Mouse (Mus musculus): ENCODE data around the gene D8Ertd738e.

The D8Ertd738e gene

DNA sequence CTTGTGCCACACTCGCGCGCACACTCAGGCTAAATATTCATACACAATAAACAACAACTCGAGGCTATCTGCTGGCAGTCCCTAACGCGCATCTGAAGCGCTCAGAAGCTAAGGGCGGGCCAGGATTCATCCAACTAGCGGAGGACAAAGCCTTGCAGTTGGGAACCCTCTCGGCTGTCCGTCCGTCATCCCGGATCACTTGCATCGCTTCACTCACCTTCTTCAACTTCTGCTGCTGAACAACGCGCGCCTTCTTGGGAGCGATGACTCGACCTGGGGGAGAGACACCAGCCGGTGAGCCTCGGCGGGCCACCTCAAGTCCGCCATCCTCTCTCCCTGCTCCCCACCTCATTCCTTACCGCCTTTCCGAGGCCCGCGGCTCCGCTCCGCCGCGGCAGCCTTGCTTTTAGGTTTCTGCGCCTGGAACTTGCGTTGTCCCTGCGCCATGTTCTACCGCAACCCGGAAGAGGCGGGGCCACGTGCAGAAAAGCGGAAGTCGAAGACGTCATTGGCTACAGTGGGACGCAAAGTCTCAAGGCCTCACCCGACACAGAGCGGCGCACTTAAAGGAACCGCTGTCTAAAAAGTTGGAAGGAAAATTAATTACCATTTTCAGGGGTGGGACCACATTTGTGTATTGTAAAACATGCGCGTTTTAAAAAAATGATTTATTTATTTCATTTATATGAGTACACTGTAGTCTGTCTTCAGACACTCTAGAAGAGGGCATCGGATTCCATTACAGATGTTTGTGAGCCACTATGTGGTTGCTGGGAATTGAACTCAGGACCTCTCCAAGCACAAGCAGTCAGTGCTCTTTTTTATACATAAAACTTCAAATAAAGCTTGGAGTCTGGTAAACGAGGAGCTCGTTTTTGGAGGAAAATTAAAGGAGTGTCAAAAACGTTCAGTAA, at the start of gene D8Ertd738e:
TSS of gene D8Ertd738e (minus strand) at position 463 of the 914 bp plus-strand sequence.
- DNase-seq, result peak; percentile 93

DNA sequence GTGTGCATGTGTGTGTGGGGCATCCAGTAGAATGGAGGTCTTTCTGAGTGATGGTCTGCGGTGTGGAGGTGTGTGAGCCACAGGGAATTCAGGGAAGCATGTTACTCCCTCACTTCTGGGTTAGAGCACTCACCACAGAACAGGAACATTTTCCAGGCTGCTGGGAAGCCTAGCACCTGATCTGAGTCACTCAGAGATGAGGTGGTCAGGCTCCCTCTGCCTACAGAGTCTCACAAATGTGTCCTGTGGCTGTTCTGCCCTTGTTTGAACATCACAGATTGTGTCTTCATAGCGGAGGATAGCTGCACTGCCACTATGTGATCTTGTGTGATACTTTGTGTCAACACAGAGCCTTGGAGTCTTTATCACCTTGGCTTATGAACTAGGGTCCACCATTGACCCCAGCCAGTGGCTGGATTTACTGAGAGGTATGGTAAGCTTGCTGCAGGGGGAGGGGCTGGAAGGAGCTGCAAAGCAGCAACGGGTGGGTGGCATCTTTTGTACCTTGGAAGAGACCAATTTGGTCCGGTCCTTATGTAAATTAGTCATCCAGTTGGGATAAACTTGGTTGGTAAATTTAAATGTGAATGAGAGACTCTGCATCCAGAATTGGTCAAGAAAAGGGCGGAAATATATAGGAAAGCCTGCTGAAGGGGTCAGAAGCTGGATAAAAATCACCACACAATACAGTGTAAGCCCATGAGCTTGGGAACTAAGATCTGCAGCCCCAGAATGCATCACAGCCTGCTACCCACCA, 47.7 kb upstream of the D8Ertd738e start:
- DNase-seq, result no peak

DNA sequence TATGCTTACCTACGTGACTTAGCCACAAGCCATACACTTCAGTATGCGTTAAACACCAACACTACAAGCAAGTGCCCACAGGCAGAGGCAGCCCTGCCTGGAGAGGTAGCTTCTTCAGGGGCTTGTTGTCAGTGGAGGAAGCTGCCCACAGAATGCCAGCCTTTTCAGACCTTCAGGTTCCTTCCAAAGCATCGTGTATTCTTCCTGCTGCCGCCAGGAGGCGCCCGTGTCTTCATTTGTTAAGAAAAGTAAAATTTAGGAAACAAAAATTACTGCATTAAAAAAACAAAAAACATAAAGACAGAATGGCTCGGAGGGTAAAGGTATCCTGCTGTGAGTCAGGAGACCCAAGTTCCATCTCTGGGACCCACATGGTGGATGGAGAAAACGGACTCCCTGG, 42.2 kb upstream of the D8Ertd738e start:
- DNase-seq, result peak; percentile 35 to 81

DNA sequence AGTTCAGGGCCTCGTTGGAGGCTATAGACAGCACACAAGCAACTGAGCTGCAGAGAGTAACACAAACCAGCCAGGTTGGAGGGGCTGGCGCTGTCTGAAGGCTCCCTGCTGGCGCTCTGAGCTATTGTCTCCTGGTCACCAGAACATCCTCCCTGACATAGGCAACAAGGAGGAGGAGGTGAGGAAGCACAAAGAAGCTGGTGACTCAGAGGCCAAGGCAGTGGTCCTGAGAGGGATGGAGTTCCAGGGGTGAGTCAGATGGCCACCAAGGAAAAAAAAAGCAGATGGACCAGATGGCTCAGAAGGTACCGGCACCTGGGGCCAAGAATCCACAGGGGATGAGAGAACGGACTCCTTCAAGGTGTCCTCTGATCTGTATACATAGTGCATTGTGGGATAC, 41.6 kb upstream of the D8Ertd738e start:
- no peak for DNase-seq

DNA sequence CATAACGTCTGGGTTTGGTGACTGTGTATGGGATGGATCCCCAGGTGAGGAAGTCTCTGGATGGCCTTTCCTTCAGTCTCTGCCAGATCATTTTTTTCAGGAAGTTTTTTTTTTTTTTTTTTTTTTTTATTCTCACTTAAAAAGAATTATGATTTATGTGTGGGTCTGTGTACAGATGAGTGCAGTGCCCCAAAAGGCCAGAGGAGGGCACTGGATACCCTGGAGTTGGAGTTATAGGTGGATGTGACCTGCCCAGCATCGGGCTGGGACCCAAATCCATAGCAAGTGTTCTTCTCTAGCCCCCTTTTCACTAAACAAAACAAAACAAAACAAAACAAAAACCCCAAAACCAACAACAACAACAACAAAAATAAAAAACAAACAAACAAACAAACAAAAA, 39.4 kb upstream of the D8Ertd738e start:
- DNase-seq, result peak; percentile 9 to 65

DNA sequence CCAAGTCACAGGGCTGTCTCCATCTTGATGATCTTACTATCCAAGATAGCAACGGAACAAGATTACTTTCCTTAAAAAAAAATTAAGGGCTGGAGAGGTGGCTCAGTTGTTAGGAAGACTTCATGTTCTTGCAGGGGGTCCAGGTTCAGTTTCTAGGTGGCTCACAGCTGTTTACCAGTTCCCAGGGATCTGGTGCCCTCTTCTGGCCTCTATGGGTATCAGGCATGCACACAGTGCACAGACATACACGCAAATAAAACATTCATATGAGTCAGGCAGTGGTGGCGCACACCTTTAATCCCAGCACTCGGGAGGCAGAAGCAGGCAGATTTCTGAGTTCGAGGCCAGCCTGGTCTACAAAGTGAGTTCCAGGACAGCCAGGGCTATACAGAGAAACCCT, 36.1 kb upstream of the D8Ertd738e start:
- peak; percentile 49 to 74 for DNase-seq

DNA sequence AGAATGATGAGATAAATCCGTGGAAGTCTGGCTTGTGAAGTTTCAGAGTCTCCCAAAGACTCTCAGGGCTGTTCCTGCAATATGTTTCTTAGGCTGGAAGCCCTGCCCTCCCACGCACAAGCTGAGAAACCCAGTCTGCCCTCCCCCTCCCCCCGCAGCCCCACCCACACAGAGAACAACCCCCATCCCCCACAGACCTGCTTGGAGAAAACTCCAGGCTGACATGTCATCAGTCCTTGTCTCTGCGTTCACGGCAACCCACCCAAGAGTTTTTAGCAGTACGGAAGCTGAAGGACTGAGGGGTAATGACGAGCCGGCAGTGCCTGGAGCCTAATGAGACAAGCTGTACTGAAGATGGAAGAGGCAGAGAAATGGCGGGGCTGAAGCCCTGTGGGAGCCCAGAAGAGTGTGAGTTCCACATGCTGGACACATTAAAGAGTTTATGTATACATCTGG, 35.1 kb upstream of the D8Ertd738e start:
- DNase-seq, result peak; percentile 9 to 13

DNA sequence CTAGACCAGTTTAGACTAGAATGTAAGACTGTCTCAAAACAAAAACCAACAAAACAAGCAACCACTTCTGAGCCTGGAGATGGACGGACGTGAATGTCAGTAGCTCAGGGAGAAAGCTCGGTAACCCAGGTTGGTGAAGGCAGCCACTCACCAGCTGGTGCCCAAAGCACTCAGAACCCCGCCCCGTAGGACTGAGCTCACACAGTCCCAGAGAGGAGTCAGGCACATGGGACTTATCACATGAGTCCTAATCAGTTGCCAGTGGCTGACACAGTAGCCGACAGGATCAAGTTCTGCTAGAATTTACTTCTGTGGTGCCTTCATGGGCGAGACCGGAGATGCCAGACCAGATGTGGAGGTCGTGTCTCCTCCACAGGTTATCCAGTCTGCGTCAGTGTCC, 31.3 kb upstream of the D8Ertd738e start:
- no peak for DNase-seq

DNA sequence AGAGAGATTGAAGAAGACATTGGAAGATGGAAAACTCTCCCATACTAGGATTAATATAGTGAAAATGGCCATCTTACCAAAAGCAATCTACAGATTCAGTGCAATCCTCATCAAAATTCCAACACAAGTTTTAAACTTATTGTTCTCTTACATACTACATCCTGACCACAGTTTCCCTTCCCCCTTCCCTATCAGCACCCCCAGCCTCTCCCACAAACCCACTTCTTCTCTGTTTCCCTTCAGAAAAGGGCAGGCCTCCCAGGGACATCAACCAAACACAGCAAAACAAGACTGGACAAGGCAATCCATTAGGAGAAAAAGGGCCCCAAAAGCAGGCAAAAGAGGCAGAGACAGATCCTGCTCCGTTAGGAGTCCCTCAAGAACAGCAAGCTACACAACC, 26.9 kb upstream of the D8Ertd738e start:
- no peak for DNase-seq

DNA sequence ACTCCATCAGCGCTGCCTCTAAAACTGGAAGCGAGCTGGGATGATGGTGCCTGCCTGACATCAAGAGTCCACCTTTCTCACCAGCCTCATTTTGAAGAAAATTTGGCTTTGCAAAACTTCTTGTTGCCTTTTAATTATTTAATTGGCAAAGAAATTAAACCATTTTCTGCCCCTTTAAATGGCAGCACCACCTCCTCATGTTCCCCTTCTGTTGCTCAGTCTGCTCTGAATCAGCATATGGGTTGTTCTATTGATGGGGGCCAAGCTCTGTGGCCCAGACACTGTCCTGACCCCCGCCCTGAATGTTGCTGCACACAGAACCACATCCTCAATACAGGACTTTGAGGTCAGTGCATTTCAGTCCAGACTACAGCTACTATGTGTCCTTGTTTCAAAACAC, 24.4 kb upstream of the D8Ertd738e start:
- DNase-seq, result no peak

DNA sequence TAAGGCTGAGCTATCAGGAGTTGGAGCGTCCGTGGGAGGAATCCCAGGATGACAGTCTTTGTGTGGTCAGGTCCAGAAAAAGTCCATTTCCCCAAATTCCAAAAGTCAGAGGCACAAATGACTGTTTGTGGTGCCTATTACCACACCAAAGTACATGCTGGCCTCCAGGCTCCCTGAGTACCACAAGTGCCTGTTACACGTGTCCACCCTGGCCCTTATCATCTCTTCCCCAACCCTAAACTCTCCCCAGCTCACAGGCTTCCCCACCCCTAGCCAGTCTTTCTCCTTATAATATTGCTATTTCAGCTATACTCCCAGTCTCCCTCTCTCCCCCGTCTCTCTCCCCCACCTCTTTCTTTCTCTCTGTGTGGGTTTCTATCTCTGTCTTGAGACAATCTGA, 22.8 kb upstream of the D8Ertd738e start:
- DNase-seq, result no peak

DNA sequence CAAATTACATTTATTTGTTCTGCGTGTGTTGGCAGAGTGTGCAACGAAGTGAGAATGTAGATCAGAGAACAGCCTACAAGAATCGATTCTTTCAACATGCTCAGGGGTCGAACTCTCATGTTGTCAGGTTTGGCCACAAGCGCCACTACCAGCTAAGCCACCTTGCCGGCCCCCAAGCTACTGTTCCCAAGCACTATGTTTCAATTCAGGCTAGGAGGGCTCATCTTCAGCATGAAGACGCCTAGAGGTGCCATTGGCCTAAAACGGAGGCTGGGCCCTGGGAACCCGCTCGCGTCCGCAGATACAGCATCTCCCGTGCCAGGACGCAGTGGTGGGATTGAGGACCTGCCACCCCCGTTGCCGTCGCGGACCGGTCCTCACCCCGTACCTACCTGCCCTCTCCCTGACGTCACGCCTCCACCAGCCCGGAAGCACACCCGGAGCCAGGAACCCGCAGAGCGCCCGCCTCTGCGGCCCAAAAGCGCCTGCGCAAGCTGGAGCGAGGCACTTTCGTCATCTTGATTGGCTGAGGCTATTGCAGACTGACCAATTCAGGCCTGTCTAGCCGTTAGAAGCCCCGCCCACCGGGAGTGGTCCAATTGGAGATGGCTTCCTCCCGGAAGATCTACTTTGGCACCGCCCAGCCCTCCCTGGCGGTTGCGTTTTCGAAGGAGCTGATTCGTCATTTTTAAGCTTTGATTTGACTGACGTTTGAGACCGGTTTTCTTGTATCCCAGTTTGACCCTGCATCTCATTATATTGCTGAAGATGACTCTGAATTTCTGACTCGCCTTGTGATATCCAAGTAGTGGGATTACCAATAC, 20.6 kb upstream of the D8Ertd738e start, which contains the start of gene Ccdc130:
TSS of gene Ccdc130 (minus strand) at position 431 of the 824 bp plus-strand sequence.
- DNase-seq, result peak; percentile 100

DNA sequence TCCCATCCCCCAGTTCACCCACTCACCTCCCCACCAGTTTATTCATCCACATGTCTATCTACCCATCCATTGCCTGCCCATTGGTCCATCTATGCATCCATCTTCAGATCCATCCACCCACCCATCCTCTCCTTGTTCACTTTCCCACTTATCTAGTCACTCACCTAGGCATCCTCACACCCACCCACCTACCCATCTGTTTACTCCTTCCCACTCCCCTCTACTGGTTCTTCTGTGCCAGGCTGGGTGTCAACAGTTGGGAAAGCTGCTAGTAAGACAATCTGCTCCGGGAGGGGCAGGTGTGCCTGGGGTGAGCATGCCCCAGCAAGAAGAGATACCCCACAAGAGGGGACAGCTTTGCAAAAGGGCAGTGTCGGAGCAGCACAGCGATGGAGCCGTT, 11.6 kb upstream of the D8Ertd738e start:
- no peak for DNase-seq

DNA sequence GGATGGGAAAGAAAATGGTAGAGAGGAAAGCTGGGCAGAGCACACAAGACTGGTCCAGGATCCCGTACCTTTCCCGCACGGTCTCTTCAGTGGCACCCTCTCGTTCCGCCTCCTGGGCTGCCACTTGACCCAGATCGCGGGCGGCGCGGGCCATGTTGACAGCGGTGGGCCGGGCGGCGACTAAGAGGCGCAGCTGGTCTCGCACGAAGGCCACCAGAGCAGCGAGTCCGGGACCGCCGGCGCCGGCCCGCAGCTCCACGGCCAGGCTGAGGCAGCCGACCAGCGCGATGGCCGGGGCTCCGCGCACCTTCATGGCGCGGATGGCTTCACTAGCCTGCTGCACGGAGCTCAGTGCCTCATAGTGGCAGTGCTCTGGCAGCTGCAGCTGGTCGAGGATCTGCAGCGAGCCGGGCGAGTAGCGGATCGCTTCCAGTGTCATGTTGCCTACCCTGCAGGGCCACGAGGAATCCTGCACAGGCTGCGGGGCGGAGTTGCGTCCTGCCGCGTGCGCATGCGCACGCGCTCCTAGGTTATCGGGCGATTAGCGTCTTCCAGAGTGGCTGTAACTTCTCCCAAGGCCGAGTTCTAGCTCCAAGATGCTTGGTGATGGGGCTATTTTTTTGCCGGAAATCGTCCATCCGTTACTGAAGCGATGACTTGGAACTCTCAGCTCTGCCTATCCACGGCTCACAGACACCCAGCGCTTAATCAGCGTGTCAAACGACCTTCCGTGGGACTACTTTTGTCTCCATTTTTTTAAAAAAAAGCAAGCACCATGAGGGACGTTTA, 7.5 kb upstream of the D8Ertd738e start, which contains the start of gene Mri1:
TSS of gene Mri1 (minus strand) at position 505 of the 789 bp plus-strand sequence.
- DNase-seq, result peak; percentile 86 to 88

DNA sequence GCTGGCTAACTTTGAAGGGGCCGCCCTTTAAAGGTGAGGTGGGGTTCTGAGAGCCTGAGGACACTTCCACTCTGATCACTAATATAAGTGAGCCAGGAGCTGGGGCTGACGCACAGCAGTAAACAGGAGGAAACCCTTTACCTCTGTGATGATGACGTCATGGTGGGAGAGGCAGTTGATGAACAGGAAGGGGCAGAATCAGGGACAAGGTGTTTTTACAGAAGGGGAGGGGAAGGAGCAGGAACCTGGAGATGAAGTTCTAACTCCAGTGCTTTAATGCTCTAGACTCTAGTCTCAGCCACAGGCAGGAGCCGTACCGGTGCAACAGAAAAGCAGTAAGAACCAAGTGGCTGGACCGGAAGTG, 6.9 kb upstream of the D8Ertd738e start:
- peak in 1 of 2 experiments; percentile 39 for DNase-seq

DNA sequence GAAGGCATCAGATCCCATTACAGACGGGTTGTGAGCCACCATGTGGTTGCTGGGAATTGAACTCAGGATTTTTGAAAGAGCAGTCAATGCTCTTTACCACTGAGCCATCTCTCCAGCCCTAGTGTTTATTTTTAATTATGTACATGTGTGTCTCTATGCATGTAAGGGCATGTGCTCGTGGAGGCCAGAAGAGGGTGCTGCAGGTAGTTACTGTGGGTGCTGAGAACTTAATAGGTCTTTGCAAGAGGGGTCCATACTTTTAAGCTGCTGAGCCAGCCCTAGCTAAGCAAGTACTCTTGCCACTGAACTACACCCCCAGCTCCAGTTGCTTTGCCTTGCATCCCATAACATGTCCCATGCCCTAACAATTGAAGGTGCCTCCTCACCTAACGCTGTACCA, 6.3 kb upstream of the D8Ertd738e start:
- no peak for DNase-seq

DNA sequence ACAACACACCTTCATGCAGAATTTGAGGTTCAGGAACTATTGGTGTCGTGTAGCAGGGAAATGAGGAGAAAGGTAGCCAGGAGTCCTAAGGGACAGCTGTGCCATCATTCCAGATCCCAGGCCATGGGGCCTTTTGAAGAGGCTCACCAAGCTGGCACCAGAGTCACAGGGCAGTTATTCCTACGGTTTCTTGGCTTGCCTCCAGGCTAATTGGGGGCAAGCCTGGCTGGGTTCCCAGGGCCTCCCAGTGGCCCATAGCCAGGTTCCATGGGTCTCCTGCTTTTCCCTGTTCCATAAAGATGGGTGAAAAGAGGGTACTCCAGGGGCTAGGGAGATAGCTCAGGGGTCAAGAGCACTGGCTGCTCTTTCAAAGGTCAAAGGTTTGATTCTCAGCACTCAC, 7.7 kb downstream of the D8Ertd738e start:
- peak; percentile 71 to 75 for DNase-seq

DNA sequence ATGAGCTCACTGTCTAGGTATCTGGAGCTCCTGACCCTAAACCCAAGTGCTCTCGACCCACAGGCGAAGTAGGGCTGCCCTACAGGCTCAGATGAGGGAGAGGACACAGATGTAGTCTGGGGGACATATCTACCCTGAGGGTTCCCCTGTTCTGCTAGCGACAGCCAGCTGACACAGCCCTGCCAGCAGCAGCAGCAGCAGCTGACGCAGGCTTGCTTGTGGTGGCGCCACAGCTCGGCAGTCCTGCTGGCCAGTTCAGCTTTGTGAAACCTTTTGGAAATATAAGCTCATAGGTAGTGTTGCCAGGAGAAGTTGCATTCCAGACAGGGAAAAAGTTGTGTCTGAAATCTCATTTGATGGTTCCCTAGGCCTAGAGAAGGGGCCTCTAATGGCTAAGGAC, 8.4 kb downstream of the D8Ertd738e start:
- DNase-seq, result no peak

DNA sequence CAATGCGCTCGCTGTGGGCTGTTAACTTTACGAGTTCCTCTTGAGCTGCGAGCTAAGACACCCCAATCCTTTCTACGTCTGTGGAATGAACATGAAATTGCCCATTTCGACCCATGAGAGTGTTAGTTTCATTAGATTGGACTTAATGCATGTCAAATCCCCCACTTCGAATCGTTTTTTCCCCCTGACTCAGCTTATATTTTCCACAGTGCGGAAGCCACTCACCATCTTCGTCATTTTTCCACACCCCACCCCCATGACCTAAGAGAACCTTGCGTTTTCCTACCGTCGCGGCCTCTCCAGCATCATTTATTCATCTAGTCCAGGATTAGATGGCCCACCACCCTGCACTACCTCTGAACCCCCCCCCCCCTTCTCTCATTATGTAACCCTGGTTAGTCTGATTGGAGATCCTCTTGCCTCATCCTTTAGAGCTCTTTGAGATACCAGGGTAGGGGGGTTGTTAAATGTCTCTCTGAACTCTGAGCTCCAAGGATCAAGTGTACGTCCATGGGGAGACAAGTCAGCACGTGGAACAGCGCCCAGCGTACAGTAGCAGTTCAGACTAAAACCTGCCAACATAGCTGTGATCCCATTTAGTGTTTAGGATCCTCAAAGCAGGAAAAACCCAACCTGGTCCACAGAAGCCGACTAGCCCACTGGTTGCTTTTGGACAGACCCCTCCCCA, 11.8 kb downstream of the D8Ertd738e start:
- peak; percentile 17 to 28 for DNase-seq

DNA sequence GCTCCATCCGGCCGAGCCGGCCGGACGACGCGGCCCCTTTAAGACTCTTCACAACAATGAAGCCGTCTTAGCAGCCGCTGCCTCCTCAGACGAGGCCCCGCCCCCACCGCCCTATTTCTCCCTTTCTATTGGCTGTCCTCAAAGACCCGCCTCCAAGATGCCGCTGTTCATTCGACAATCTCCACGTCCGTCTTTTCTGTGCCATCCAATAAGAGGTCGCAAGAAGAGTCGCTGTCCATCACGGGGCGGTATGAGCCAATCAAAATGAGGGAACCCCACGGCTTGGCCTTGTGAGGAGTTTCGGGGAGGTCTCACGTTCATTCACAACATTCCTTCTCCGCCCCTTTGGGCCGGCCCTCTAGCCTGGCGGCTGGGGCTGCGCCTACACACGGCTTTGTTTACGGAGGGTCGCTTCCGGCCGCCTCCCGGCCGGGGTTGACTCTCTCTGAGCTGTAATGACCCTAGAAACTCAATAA, 12.5 kb downstream of the D8Ertd738e start, which contains the start of gene Zswim4:
TSS of gene Zswim4 (minus strand) at position 58 of the 476 bp plus-strand sequence.
- peak; percentile 97 to 99 for DNase-seq
